7 mouse cellular contexts compared by ENCODE assay signal in the genomic region with DNA sequence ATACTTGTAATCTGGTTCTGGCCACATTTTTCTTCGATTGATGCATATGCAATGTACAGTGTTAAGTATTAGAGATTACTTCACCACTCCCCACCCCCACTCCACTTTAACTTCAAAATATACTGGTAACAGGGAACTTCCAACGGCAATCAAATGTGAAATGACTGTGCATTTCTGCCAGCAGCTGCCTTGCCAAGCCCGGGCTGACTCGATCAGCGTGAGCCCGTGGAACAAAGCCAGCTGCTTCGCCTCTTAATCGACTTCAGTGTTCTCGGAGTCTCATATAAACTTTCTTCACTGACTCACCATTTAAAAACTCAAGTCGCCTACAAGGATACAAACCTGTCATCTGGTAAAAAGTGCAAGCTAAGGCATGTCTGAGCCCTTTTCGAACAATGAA.
DNase-seq lines count a peak whose midpoint lies in the region; ATAC-seq lines count a peak whose summit lies in the region.

No protein-coding gene starts in this region.

- peak; percentile 94 for ATAC-seq in granulocyte monocyte progenitor cell, adult 5-6 weeks (replicated peaks; ENCODE audit: poor library complexity, severe bottlenecking)
- peak; percentile 96 for ATAC-seq in megakaryocyte progenitor cell, adult 5-6 weeks (replicated peaks; ENCODE audit: poor library complexity)
- peak; percentile 37; the same call in 1 of the 2 replicates for ATAC-seq in stomach, embryonic 16.5 days (ENCODE audit: insufficient read depth, low FRiP score)

- peak overlapping the region; percentile 41 for H3K4me2 ChIP-seq in stomach, embryonic 16.5 days (ENCODE audit: low read depth, low read length)

- no peak overlapping the region for H3K9ac ChIP-seq in stomach, embryonic 16.5 days (ENCODE audit: low read length)

- no peaks in the 10 kb centered on the region for H3K27me3 ChIP-seq in stomach, embryonic 16.5 days (ENCODE audit: control insufficient read depth, insufficient read depth, low read length)

- no peaks in the 10 kb centered on the region for H3K9me3 ChIP-seq in stomach, embryonic 16.5 days (replicated peaks; ENCODE audit: control insufficient read depth, low read length)

- no peak overlapping the region for H3K27ac ChIP-seq in stomach, embryonic 16.5 days (ENCODE audit: low read length)

- no peaks in the 10 kb centered on the region; the same call in 1 of the 2 replicates for H3K4me1 ChIP-seq in stomach, embryonic 16.5 days (ENCODE audit: control insufficient read depth, insufficient read depth, low read length)

- H3K36me3 ChIP-seq in stomach, embryonic 16.5 days (ENCODE audit: control insufficient read depth, insufficient read depth, low read length): no peaks in the 10 kb centered on the region

- DNase-seq in 3T3-L1 (ENCODE audit: low read depth, low spot score): peak; percentile 95
- peak; percentile 18 for DNase-seq in CD4-positive helper T cell, adult 2 months (ENCODE audit: low read depth, low spot score)
- DNase-seq in cerebellum, postnatal 4 days (ENCODE audit: low spot score in 2 of 2): peak; percentile 55 to 72
- peak; percentile 10 to 24 for DNase-seq in layer of hippocampus, postnatal 36 days

- WGBS in stomach, embryonic 16.5 days: 27% methylated on average over 11 of the region's 11 CpGs

- peak overlapping the region; percentile 7; the same call in 1 of the 2 replicates for H3K4me3 ChIP-seq in stomach, embryonic 16.5 days (replicated peaks; ENCODE audit: low read length)

Comparison
In these comparisons a context has a peak if more than half of its experiments do, and no peak if none do; other contexts are left out.
1. DNase-seq: peak in every context shown above with its lines; median percentile 95 in 3T3-L1; 64 in cerebellum, postnatal 4 days; 18 in CD4-positive helper T cell, adult 2 months; 17 in layer of hippocampus, postnatal 36 days.
2. ATAC-seq: peak in every context shown above with its lines; median percentile 96 in megakaryocyte progenitor cell, adult 5-6 weeks; 94 in granulocyte monocyte progenitor cell, adult 5-6 weeks; 37 in stomach, embryonic 16.5 days.